Mouse (Mus musculus): ENCODE data around the gene Cmtm4. TPM values are rescaled to one million over a fixed set of nuclear protein-coding genes. Genes with fewer than 3 reads are reported as not detected.
"Not testable (repeated sequence)": the region's sequence is repeated elsewhere in the genome, so short reads cannot be mapped to it uniquely, and the experiment has no call there.

Gene Cmtm4
- polyA plus RNA-seq, 1 experiment from 2014 or later, result 4.6 TPM

DNA sequence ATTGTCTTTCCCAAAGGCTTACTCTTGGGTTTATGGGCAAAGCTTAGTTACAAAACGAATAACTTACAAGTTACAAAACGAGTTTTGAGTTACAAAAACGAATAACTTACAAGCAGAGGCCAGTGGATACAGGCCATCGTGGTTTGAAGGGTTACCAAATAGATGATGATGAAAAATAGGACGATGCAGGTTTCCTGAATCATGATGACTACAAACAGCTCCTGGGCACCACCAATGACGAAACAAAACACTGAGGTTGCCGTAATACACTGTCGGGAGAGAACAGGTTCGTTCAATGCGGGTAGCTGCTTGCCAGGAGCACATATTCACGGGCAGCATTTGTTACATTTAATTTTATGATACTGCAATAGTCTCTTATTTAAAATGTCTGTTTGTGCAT, 90.6 kb downstream of the Cmtm4 start:
- no peak overlapping the region for H3K9ac ChIP-seq (ENCODE audit: low read length)
- no peak overlapping the region for H3K4me3 ChIP-seq (ENCODE audit: low read depth, low read length)
- H3K36me3 ChIP-seq (ENCODE audit: control insufficient read depth, insufficient read depth, low read length), result no peaks in the 10 kb centered on the region
- ATAC-seq (ENCODE audit: low FRiP score, low TSS enrichment) (no peak), DNase-seq (ENCODE audit: low spot score) (no peak)
- H3K27ac ChIP-seq (replicated peaks), result no peak overlapping the region
- TF ChIP-seq EP300 (optimal IDR thresholded peaks at IDR 0.05) (no peak), CTCF (IDR thresholded peaks at IDR 0.05; ENCODE audit: low read depth) (no peak)
- WGBS, result 82% methylated on average over 11 of the region's 11 CpGs
- H3K4me1 ChIP-seq (replicated peaks; ENCODE audit: control insufficient read depth, insufficient read depth), result no peaks in the 10 kb centered on the region
- no peaks in the 10 kb centered on the region for H3K9me3 ChIP-seq (ENCODE audit: control insufficient read depth, low read length)
- no peaks in the 10 kb centered on the region for H3K27me3 ChIP-seq (ENCODE audit: control insufficient read depth, insufficient read depth, low read length)
- H3K4me2 ChIP-seq (replicated peaks; ENCODE audit: low read depth), result no peak overlapping the region

GRCm38 (mm10) chr8:104302536-104302935, 93.1 kb downstream of the Cmtm4 start:
- not testable (repeated sequence) for ATAC-seq (ENCODE audit: low FRiP score, low TSS enrichment); H3K27me3 ChIP-seq (ENCODE audit: control insufficient read depth, insufficient read depth, low read length); H3K4me2 ChIP-seq (replicated peaks; ENCODE audit: low read depth); DNase-seq (ENCODE audit: low spot score); H3K9ac ChIP-seq (ENCODE audit: low read length); H3K4me1 ChIP-seq (replicated peaks; ENCODE audit: control insufficient read depth, insufficient read depth); H3K9me3 ChIP-seq (ENCODE audit: control insufficient read depth, low read length); H3K4me3 ChIP-seq (ENCODE audit: low read depth, low read length); H3K27ac ChIP-seq (replicated peaks); H3K36me3 ChIP-seq (ENCODE audit: control insufficient read depth, insufficient read depth, low read length)
- WGBS, result 91% methylated on average over 4 of the region's 4 CpGs

GRCm38 (mm10) chr8:104301577-104301976, 94.0 kb downstream of the Cmtm4 start:
- H3K4me2 ChIP-seq (replicated peaks; ENCODE audit: low read depth); H3K27ac ChIP-seq (replicated peaks); H3K4me3 ChIP-seq (ENCODE audit: low read depth, low read length); H3K9ac ChIP-seq (ENCODE audit: low read length); DNase-seq (ENCODE audit: low spot score); H3K4me1 ChIP-seq (replicated peaks; ENCODE audit: control insufficient read depth, insufficient read depth); H3K9me3 ChIP-seq (ENCODE audit: control insufficient read depth, low read length); ATAC-seq (ENCODE audit: low FRiP score, low TSS enrichment); H3K27me3 ChIP-seq (ENCODE audit: control insufficient read depth, insufficient read depth, low read length); H3K36me3 ChIP-seq (ENCODE audit: control insufficient read depth, insufficient read depth, low read length): not testable (repeated sequence)
- 13% methylated on average over 3 of the region's 3 CpGs for WGBS

Other genes starting within 250 kb of the Cmtm4 start
- gene Bean1, start 225.4 kb downstream of the Cmtm4 start, polyA plus RNA-seq (2015; fragmentation: Nextera tagmentation; extraction: Ambion mirVana), result 0.81 and 0.88 TPM in 2 replicates
- gene Tk2, start 147.2 kb downstream of the Cmtm4 start, polyA plus RNA-seq (2015; fragmentation: Nextera tagmentation; extraction: Ambion mirVana), result 11.0 and 13.4 TPM in 2 replicates
- 24.1 and 25.3 TPM in 2 replicates for gene Cklf, start 144.9 kb downstream of the Cmtm4 start, polyA plus RNA-seq (2015; fragmentation: Nextera tagmentation; extraction: Ambion mirVana)
- gene Cmtm2a, start 102.6 kb downstream of the Cmtm4 start, polyA plus RNA-seq (2015; fragmentation: Nextera tagmentation; extraction: Ambion mirVana), result not detected in 2 replicates
- gene Gm45711, start 85.7 kb downstream of the Cmtm4 start, polyA plus RNA-seq (2015; fragmentation: Nextera tagmentation; extraction: Ambion mirVana), result not detected in 2 replicates
- not detected in 2 replicates for gene Cmtm1, start 85.7 kb downstream of the Cmtm4 start, polyA plus RNA-seq (2015; fragmentation: Nextera tagmentation; extraction: Ambion mirVana)
- not detected in 2 replicates for gene Gm11020, start 74.2 kb downstream of the Cmtm4 start, polyA plus RNA-seq (2015; fragmentation: Nextera tagmentation; extraction: Ambion mirVana)
- gene Cmtm2b, start 73.6 kb downstream of the Cmtm4 start, polyA plus RNA-seq (2015; fragmentation: Nextera tagmentation; extraction: Ambion mirVana), result not detected in 2 replicates
- 48.4 and 52.1 TPM in 2 replicates for gene Cmtm3, start 56.4 kb downstream of the Cmtm4 start, polyA plus RNA-seq (2015; fragmentation: Nextera tagmentation; extraction: Ambion mirVana)
- 31.9 and 33.0 TPM in 2 replicates for gene Dync1li2, start 47.2 kb upstream of the Cmtm4 start, polyA plus RNA-seq (2015; fragmentation: Nextera tagmentation; extraction: Ambion mirVana)
- gene Terb1, start 114.1 kb upstream of the Cmtm4 start, polyA plus RNA-seq (2015; fragmentation: Nextera tagmentation; extraction: Ambion mirVana), result 0.18 and 0.33 TPM in 2 replicates
- gene Nae1, start 138.8 kb upstream of the Cmtm4 start, polyA plus RNA-seq (2015; fragmentation: Nextera tagmentation; extraction: Ambion mirVana), result 59.2 and 64.1 TPM in 2 replicates
- 1.2 and 1.3 TPM in 2 replicates for gene Car7, start 138.9 kb upstream of the Cmtm4 start, polyA plus RNA-seq (2015; fragmentation: Nextera tagmentation; extraction: Ambion mirVana)
- gene Pdp2, start 195.6 kb upstream of the Cmtm4 start, polyA plus RNA-seq (2015; fragmentation: Nextera tagmentation; extraction: Ambion mirVana), result 5.5 and 6.2 TPM in 2 replicates
- 0.30 TPM in 2 replicates for gene Cdh16, start 228.6 kb upstream of the Cmtm4 start, polyA plus RNA-seq (2015; fragmentation: Nextera tagmentation; extraction: Ambion mirVana)
- 10.3 and 12.8 TPM in 2 replicates for gene Rrad, start 235.5 kb upstream of the Cmtm4 start, polyA plus RNA-seq (2015; fragmentation: Nextera tagmentation; extraction: Ambion mirVana)
- 71.2 and 76.1 TPM in 2 replicates for gene Ciao2b, start 246.2 kb upstream of the Cmtm4 start, polyA plus RNA-seq (2015; fragmentation: Nextera tagmentation; extraction: Ambion mirVana)

All from stomach, postnatal 0 days (tissue).